Mouse (Mus musculus): ENCODE results near the gene Olfr593. TPM values are rescaled to one million over a fixed set of nuclear protein-coding genes. Genes with fewer than 3 reads are reported as not detected.

Olfr593 gene
- polyA plus RNA-seq, 1 experiment from 2014 or later, result not detected

Small RNA genes lying within 50 kb of the gene (microRNA-seq; reads per million reads assigned to microRNA genes)
- not detected for gene Gm25171 (ENCODE audit: borderline number of aligned reads)

Other genes with a start within 250 kb of the Olfr593 start
- gene Olfr576, start 249.2 kb upstream of the Olfr593 start, polyA plus RNA-seq (2014; fragmentation: Nextera tagmentation; extraction: Ambion mirVana), result not detected in 2 replicates
- gene Olfr577, start 235.9 kb upstream of the Olfr593 start, polyA plus RNA-seq (2014; fragmentation: Nextera tagmentation; extraction: Ambion mirVana), result not detected in 2 replicates
- gene Olfr578, start 222.5 kb upstream of the Olfr593 start, polyA plus RNA-seq (2014; fragmentation: Nextera tagmentation; extraction: Ambion mirVana), result not detected in 2 replicates
- gene Olfr582, start 173.8 kb upstream of the Olfr593 start, polyA plus RNA-seq (2014; fragmentation: Nextera tagmentation; extraction: Ambion mirVana), result not detected in 2 replicates
- gene Olfr583, start 160.6 kb upstream of the Olfr593 start, polyA plus RNA-seq (2014; fragmentation: Nextera tagmentation; extraction: Ambion mirVana), result not detected in 2 replicates
- gene Olfr584, start 130.0 kb upstream of the Olfr593 start, polyA plus RNA-seq (2014; fragmentation: Nextera tagmentation; extraction: Ambion mirVana), result not detected in 2 replicates
- not detected in 2 replicates for gene Olfr585, start 114.1 kb upstream of the Olfr593 start, polyA plus RNA-seq (2014; fragmentation: Nextera tagmentation; extraction: Ambion mirVana)
- not detected in 2 replicates for gene Olfr586, start 86.2 kb upstream of the Olfr593 start, polyA plus RNA-seq (2014; fragmentation: Nextera tagmentation; extraction: Ambion mirVana)
- not detected in 2 replicates for gene Olfr588-ps1, start 71.0 kb upstream of the Olfr593 start, polyA plus RNA-seq (2014; fragmentation: Nextera tagmentation; extraction: Ambion mirVana)
- not detected in 2 replicates for gene Olfr589, start 55.5 kb upstream of the Olfr593 start, polyA plus RNA-seq (2014; fragmentation: Nextera tagmentation; extraction: Ambion mirVana)
- not detected in 2 replicates for gene Olfr591, start 33.5 kb upstream of the Olfr593 start, polyA plus RNA-seq (2014; fragmentation: Nextera tagmentation; extraction: Ambion mirVana)
- gene Olfr592, start 27.1 kb upstream of the Olfr593 start, polyA plus RNA-seq (2014; fragmentation: Nextera tagmentation; extraction: Ambion mirVana), result not detected in 2 replicates
- not detected in 2 replicates for gene Olfr594, start 5.1 kb downstream of the Olfr593 start, polyA plus RNA-seq (2014; fragmentation: Nextera tagmentation; extraction: Ambion mirVana)
- not detected in 2 replicates for gene Usp17ld, start 40.6 kb downstream of the Olfr593 start, polyA plus RNA-seq (2014; fragmentation: Nextera tagmentation; extraction: Ambion mirVana)
- gene Olfr596, start 93.8 kb downstream of the Olfr593 start, polyA plus RNA-seq (2014; fragmentation: Nextera tagmentation; extraction: Ambion mirVana), result not detected in 2 replicates
- gene Olfr597, start 104.5 kb downstream of the Olfr593 start, polyA plus RNA-seq (2014; fragmentation: Nextera tagmentation; extraction: Ambion mirVana), result not detected in 2 replicates
- gene Olfr598, start 111.7 kb downstream of the Olfr593 start, polyA plus RNA-seq (2014; fragmentation: Nextera tagmentation; extraction: Ambion mirVana), result not detected in 2 replicates
- gene Olfr599, start 124.1 kb downstream of the Olfr593 start, polyA plus RNA-seq (2014; fragmentation: Nextera tagmentation; extraction: Ambion mirVana), result not detected in 2 replicates
- not detected in 2 replicates for gene Olfr600, start 137.8 kb downstream of the Olfr593 start, polyA plus RNA-seq (2014; fragmentation: Nextera tagmentation; extraction: Ambion mirVana)
- gene Olfr601, start 150.8 kb downstream of the Olfr593 start, polyA plus RNA-seq (2014; fragmentation: Nextera tagmentation; extraction: Ambion mirVana), result not detected in 2 replicates
- gene Olfr603, start 174.3 kb downstream of the Olfr593 start, polyA plus RNA-seq (2014; fragmentation: Nextera tagmentation; extraction: Ambion mirVana), result not detected in 2 replicates
- not detected in 2 replicates for gene Usp17lc, start 203.2 kb downstream of the Olfr593 start, polyA plus RNA-seq (2014; fragmentation: Nextera tagmentation; extraction: Ambion mirVana)
- gene Olfr605, start 233.6 kb downstream of the Olfr593 start, polyA plus RNA-seq (2014; fragmentation: Nextera tagmentation; extraction: Ambion mirVana), result not detected in 2 replicates
- not detected in 2 replicates for gene Olfr606, start 237.2 kb downstream of the Olfr593 start, polyA plus RNA-seq (2014; fragmentation: Nextera tagmentation; extraction: Ambion mirVana)